Mouse (Mus musculus) cerebellum, adult 2 months (tissue): ENCODE measurements around the gene Dis3l. TPM values are rescaled to one million over a fixed set of nuclear protein-coding genes. Genes with fewer than 3 reads are reported as not detected.

Experiments
- DNase-seq, 2 experiments: peaks; one replicate each; pipeline ENCODE4 v3.0.0; 2021
- H3K27ac ChIP-seq: fragments of 200-500 bp; 2 replicates; pipeline ENCODE4 v1.5.1; 2012; ENCODE audit warnings: low read length, control low read depth, inconsistent platforms; ENCODE audit not compliant: insufficient read depth
- H3K27me3 ChIP-seq: fragments of 200-500 bp; 2 replicates; pipeline ENCODE4 v1.6.1; 2012; ENCODE audit warnings: inconsistent platforms, mild to moderate bottlenecking, low read length, moderate library complexity; ENCODE audit not compliant: control insufficient read depth, insufficient read depth
- H3K4me1 ChIP-seq: fragments of 200-500 bp; 2 replicates; pipeline ENCODE4 v1.6.1; 2011; ENCODE audit warnings: low read length; ENCODE audit not compliant: control insufficient read depth, insufficient read depth
- H3K4me3 ChIP-seq: fragments of 200-500 bp; replicated peaks from 2 replicates; pipeline ENCODE3; 2011; ENCODE audit warnings: mild to moderate bottlenecking, low read depth, low read length, control low read depth; ENCODE audit not compliant: insufficient read depth
- CTCF ChIP-seq: fragments of 200-500 bp; IDR thresholded peaks from 2 replicates; pipeline ENCODE4 v1.5.1; 2011; ENCODE audit warnings: low read depth, mild to moderate bottlenecking, control low read depth, low read length, moderate library complexity, borderline replicate concordance; ENCODE audit not compliant: insufficient read depth
- POLR2A ChIP-seq: fragments of 200-500 bp; IDR thresholded peaks from 2 replicates; pipeline ENCODE4 v1.6.1; 2011; ENCODE audit warnings: low read length, control low read depth, borderline replicate concordance; ENCODE audit not compliant: insufficient read depth
- WGBS: fragments of 180-500 bp; shearing (Covaris S2); methylation state at CpG from one replicate; pipeline ENCODE4 v1.1.7; 2018; 5-methylcytosine and 5-hydroxymethylcytosine counted together
- polyA plus RNA-seq: library from polyadenylated mRNA; depleted of rRNA; stranded (reverse); fragments of >200 nt; gene quantifications from 2 replicates; pipeline ENCODE4 v1.2.3, GENCODE M21; 2012

Dis3l gene
- polyA plus RNA-seq, 1 experiment, result 43.0 TPM

DNA sequence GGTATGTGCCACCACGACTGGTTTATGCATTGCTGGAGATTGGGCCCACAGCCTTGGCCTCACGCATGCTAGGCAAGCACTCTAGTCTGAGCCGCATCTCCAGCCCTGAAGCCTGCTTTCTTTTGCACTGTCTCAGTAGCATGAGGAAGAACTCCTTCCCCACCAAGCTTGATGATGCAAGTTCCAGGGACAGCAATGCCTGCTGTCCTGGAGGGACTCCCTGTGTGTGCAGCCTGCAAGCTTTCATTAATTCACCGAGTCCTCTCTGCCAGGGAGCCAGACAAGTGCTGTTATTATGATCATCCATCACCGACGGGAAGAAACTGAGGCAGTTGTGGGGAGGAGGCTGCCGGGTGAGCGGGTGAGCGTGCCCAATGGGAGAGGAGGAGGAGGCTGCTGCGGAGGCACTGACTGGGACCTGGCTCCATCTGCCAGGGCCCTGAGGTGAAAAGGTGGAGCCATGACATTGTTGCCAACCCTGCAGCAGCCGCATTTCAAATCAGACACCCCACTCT lies 30.3 kb upstream of the Dis3l start:
- TF ChIP-seq POLR2A (no peak), CTCF (no peak)
- 66% methylated on average over 11 of the region's 11 CpGs for WGBS
- no peak for DNase-seq
- H3K27me3 ChIP-seq, result no peaks in the 10 kb centered on the region; the same call in 1 of the 2 replicates
- H3K4me3 ChIP-seq, result no peak overlapping the region
- H3K4me1 ChIP-seq, result no peaks in the 10 kb centered on the region
- H3K27ac ChIP-seq, result no peak overlapping the region

DNA sequence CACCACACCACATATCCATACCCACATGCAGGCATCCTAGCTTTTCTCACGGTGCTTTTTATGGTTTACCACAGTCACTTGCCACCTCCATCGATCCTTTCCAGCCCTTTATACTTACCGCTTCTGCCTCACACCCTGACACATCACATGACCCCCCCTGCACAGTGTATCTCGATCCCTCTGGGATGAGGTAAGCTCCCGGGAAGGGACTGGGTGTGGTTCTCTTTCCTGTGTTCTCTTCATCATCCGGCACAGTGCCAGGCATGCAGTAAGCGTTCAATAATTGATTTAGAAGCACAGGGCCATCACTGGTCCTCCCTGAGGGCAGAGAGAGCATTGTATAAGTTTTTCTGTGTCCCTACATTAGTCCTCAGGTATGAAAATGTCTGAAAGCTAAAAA lies 28.8 kb upstream of the Dis3l start:
- TF ChIP-seq POLR2A, result no peak
- no peak for TF ChIP-seq CTCF
- Histone ChIP-seq H3K27me3 (no peaks in the 10 kb centered on the region; the same call in 1 of the 2 replicates), H3K4me1 (no peaks in the 10 kb centered on the region), H3K27ac (no peak overlapping the region), H3K4me3 (no peak overlapping the region)
- WGBS, result 79% methylated on average over 7 of the region's 7 CpGs
- no peak for DNase-seq

DNA sequence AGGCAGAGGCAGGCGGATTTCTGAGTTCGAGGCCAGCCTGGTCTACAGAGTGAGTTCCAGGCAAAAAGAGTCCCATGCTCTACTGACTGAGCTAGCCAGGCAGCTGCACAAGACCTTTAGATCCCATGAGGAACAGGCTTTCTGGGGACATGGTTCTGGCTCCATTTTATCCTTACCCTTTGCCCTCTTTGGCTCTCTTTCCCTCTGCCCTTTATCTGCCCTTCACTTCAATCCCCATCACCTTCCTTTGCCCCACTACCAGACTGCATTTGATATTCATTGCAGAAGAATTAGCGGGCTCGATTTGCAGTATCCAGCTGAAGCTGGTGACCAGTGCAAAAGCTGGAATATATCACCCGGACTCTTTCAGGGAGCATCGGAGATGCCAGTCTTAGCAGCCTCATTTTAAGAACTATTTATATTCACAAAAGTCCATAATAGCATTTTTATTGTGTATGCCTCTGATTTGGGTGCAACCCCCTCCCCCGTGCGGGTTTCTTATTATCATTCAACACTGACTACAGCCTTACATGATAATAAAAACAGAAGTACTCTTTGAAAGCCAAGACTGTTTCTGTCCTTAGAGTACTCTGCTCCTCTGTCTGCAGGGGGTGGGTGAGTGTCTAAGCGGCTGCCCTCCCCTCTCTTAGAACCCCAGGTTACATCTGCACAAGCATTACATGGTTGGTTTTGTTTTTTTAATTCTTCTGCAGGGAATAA lies 20.3 kb upstream of the Dis3l start:
- no peak overlapping the region for H3K27ac ChIP-seq

DNA sequence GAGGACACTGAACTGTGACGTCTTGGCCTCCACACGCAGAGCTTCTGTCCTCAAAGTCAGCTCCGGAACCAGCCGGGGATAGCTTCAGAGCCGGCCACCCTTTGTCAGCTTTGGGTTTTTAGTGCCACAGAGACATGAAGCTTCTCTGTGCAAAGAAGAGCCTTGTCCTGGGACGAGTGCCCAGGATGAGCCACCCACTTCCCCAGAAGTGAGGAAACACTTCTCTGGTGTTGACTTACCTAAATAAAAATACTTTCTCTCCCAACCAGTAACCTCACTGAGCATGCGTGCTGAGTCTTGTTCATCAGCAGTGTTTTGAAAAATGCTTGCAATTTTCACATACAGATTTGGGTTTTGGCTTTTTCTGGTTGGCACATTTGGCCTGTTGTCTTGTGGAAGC lies 14.5 kb upstream of the Dis3l start:
- Histone ChIP-seq H3K27ac (no peak overlapping the region), H3K4me1 (no peaks in the 10 kb centered on the region), H3K27me3 (no peaks in the 10 kb centered on the region), H3K4me3 (no peak overlapping the region)
- no peak for DNase-seq
- WGBS, result 94% methylated on average over 7 of the region's 7 CpGs
- TF ChIP-seq POLR2A (no peak), CTCF (no peak)

More for the DNA sequence above, 20.3 kb upstream of the Dis3l start:
- Histone ChIP-seq H3K4me1 (no peaks in the 10 kb centered on the region), H3K4me3 (no peak overlapping the region), H3K27me3 (no peaks in the 10 kb centered on the region; the same call in 1 of the 2 replicates)
- WGBS, result 89% methylated on average over 9 of the region's 9 CpGs
- no peak for DNase-seq
- no peak for TF ChIP-seq POLR2A
- TF ChIP-seq CTCF, result no peak

DNA sequence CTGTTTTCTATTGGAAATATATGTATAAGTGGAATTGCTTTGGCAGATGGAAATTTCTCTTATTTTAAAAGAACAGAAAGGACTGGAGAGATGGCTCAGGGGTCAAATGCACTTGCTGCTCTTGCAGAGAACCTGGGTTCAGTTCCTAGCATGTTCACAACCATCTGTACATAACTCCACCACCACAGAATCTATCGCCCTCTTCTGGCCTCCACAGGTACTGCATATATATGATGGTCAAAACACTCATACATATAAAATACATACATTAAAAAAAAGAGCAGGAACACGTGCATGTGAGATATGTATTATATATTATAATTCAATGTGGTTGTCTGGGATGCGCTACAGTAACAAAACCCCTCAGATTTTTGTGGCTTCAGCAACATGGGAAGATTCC lies 10.1 kb upstream of the Dis3l start:
- no peak overlapping the region for H3K4me3 ChIP-seq
- no peak overlapping the region for H3K27ac ChIP-seq
- no peak for DNase-seq
- TF ChIP-seq CTCF (peak; percentile 27; the same call in 1 of the 2 replicates), POLR2A (no peak)
- WGBS, result 56% methylated on average over 3 of the region's 3 CpGs
- no peaks in the 10 kb centered on the region for H3K4me1 ChIP-seq
- no peaks in the 10 kb centered on the region for H3K27me3 ChIP-seq

DNA sequence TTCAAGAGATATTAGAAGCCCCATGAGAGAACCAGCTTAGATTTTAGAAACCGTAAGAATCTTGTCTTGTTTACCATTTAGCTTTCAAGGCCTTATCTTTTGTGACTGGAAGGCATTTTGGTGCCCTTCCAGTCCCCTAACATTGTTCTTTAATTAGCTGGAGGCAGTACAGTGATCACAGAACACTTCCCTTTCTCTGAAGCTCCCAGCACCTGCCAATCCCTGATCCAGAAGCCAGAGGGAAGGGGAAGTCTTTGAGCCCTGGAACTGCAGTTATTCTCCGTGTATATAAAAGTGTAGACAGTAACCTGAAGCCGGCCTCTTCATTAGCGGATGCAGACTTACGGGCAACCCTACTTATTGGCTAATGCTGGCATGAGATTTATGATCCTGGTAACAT lies 8.4 kb upstream of the Dis3l start:
- no peak overlapping the region for H3K4me3 ChIP-seq
- 81% methylated on average over 5 of the region's 5 CpGs for WGBS
- DNase-seq, result no peak
- no peaks in the 10 kb centered on the region for H3K4me1 ChIP-seq
- TF ChIP-seq POLR2A (no peak), CTCF (no peak)
- no peaks in the 10 kb centered on the region for H3K27me3 ChIP-seq
- H3K27ac ChIP-seq, result no peak overlapping the region

DNA sequence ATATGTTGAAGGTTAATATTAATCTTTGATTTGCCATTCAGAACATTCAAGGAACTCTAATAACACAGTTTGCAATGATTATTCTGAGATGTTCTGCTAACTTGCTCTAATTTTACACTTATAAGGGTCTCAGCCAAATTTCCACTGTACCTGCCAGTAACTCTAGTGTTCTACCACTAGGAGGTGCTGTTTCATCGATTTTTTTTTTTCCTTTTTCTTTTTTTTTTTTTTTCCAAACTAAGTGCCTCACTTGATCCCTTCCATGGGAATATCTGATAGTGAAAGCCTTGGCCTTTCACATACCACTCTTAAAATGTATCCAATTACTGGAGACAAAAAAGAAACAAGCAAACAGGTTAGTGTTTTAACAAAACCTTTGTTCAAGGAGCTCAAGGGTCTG lies 6.3 kb upstream of the Dis3l start:
- TF ChIP-seq POLR2A (no peak), CTCF (no peak)
- H3K27me3 ChIP-seq, result no peaks in the 10 kb centered on the region
- 0% methylated on average over 1 of the region's 1 CpGs for WGBS
- H3K4me1 ChIP-seq, result no peaks in the 10 kb centered on the region
- no peak overlapping the region for H3K27ac ChIP-seq
- H3K4me3 ChIP-seq, result no peak overlapping the region
- peak in 1 of 2 experiments; percentile 23 for DNase-seq

DNA sequence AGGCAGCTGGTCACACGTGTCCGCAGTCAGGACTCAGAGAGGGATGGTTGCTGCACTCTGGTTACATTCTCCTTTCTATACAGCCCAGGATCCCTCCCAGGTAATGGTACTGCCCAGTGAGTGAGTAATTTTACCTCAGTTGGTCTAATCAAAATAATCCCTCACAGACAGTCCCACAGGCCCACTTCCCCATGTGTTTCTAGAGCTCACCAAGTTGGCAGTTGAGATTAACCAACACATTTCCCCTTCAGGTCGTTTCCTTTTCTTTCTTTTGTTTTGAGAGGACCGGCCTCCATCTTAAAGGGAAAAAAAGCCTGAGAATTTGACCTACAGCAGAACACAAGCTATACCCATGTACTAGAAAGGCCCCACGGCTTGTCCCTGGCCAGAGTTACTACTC lies 4.8 kb upstream of the Dis3l start:
- Histone ChIP-seq H3K4me1 (no peaks in the 10 kb centered on the region; the same call in 1 of the 2 replicates), H3K4me3 (no peak overlapping the region), H3K27me3 (no peaks in the 10 kb centered on the region), H3K27ac (no peak overlapping the region)
- WGBS, result 69% methylated on average over 5 of the region's 5 CpGs
- no peak for DNase-seq
- TF ChIP-seq POLR2A, result no peak
- no peak for TF ChIP-seq CTCF
